Mouse (Mus musculus): ENCODE data around the gene Gm5901. TPM values are rescaled to one million over a fixed set of nuclear protein-coding genes. Genes with fewer than 3 reads are reported as not detected.
"Not testable (repeated sequence)": the region's sequence is repeated elsewhere in the genome, so short reads cannot be mapped to it uniquely, and the experiment has no call there.

Gm5901 gene
- 0.08 TPM in 1 of 2 replicates, not detected in the other for polyA plus RNA-seq (2012; rRNA removed)

GRCm38 (mm10) chr7:105374866-105375265 lies at the start of gene Gm5901:
Gm5901 (plus strand) TSS chr7:105375038.
- no peaks in the 10 kb centered on the region for H3K27me3 ChIP-seq (ENCODE audit: control insufficient read depth, insufficient read depth, low read length)
- no peak within 1 kb of the TSS for H3K4me3 ChIP-seq (ENCODE audit: control insufficient read depth, insufficient read depth, low read length)
- peaks cover 5% of the 10 kb centered on the region; the same call in 1 of the 2 replicates for H3K36me3 ChIP-seq (ENCODE audit: control insufficient read depth, insufficient read depth, low read length)
- H3K27ac ChIP-seq (ENCODE audit: control insufficient read depth, insufficient read depth, low read length), result no peak within 1 kb of the TSS
- no peak for DNase-seq
- no peak for TF ChIP-seq POLR2A (IDR thresholded peaks at IDR 0.05; ENCODE audit: control insufficient read depth, extremely low read depth, insufficient read depth, low read length, poor library complexity)
- TF ChIP-seq CTCF (IDR thresholded peaks at IDR 0.05; ENCODE audit: borderline replicate concordance, control insufficient read depth, extremely low read depth, insufficient read depth, low read length, poor library complexity), result no peak
- H3K4me1 ChIP-seq (replicated peaks; ENCODE audit: control insufficient read depth, insufficient read depth, low read length), result no peaks in the 10 kb centered on the region
- 80% methylated on average over 1 of the region's 1 CpGs for WGBS

GRCm38 (mm10) chr7:105325302-105325701 lies 49.5 kb upstream of the Gm5901 start:
- WGBS, result 79% methylated on average over 2 of the region's 2 CpGs
- TF ChIP-seq CTCF (IDR thresholded peaks at IDR 0.05; ENCODE audit: borderline replicate concordance, control insufficient read depth, extremely low read depth, insufficient read depth, low read length, poor library complexity), result no peak
- no peak for TF ChIP-seq POLR2A (IDR thresholded peaks at IDR 0.05; ENCODE audit: control insufficient read depth, extremely low read depth, insufficient read depth, low read length, poor library complexity)
- Histone ChIP-seq H3K27ac (ENCODE audit: control insufficient read depth, insufficient read depth, low read length) (no peak overlapping the region), H3K27me3 (ENCODE audit: control insufficient read depth, insufficient read depth, low read length) (no peaks in the 10 kb centered on the region), H3K4me1 (replicated peaks; ENCODE audit: control insufficient read depth, insufficient read depth, low read length) (no peaks in the 10 kb centered on the region), H3K4me3 (ENCODE audit: control insufficient read depth, insufficient read depth, low read length) (no peak overlapping the region), H3K36me3 (ENCODE audit: control insufficient read depth, insufficient read depth, low read length) (no peaks in the 10 kb centered on the region)
- no peak for DNase-seq

GRCm38 (mm10) chr7:105334004-105334403 lies 40.8 kb upstream of the Gm5901 start, which contains the start of gene Olfr690:
Olfr690 (minus strand) TSS chr7:105334104.
- H3K4me1 ChIP-seq (replicated peaks; ENCODE audit: control insufficient read depth, insufficient read depth, low read length), result no peaks in the 10 kb centered on the region
- 81% methylated on average over 1 of the region's 1 CpGs for WGBS

GRCm38 (mm10) chr7:105342170-105342569 lies 32.7 kb upstream of the Gm5901 start, which contains the start of gene Olfr691:
Olfr691 (minus strand) TSS chr7:105342270.
- Histone ChIP-seq H3K4me1 (replicated peaks; ENCODE audit: control insufficient read depth, insufficient read depth, low read length) (no peaks in the 10 kb centered on the region), H3K27ac (ENCODE audit: control insufficient read depth, insufficient read depth, low read length) (no peak within 1 kb of the TSS), H3K36me3 (ENCODE audit: control insufficient read depth, insufficient read depth, low read length) (no peaks in the 10 kb centered on the region), H3K27me3 (ENCODE audit: control insufficient read depth, insufficient read depth, low read length) (no peaks in the 10 kb centered on the region), H3K4me3 (ENCODE audit: control insufficient read depth, insufficient read depth, low read length) (no peak within 1 kb of the TSS)
- 44% methylated on average over 1 of the region's 1 CpGs for WGBS
- no peak for DNase-seq
- TF ChIP-seq CTCF (IDR thresholded peaks at IDR 0.05; ENCODE audit: borderline replicate concordance, control insufficient read depth, extremely low read depth, insufficient read depth, low read length, poor library complexity) (no peak), POLR2A (IDR thresholded peaks at IDR 0.05; ENCODE audit: control insufficient read depth, extremely low read depth, insufficient read depth, low read length, poor library complexity) (no peak)

More at GRCm38 (mm10) chr7:105334004-105334403, 40.8 kb upstream of the Gm5901 start, which contains the start of gene Olfr690:
- Histone ChIP-seq H3K4me3 (ENCODE audit: control insufficient read depth, insufficient read depth, low read length) (no peak within 1 kb of the TSS), H3K27ac (ENCODE audit: control insufficient read depth, insufficient read depth, low read length) (no peak within 1 kb of the TSS), H3K27me3 (ENCODE audit: control insufficient read depth, insufficient read depth, low read length) (no peaks in the 10 kb centered on the region), H3K36me3 (ENCODE audit: control insufficient read depth, insufficient read depth, low read length) (no peaks in the 10 kb centered on the region)
- DNase-seq, result no peak
- TF ChIP-seq POLR2A (IDR thresholded peaks at IDR 0.05; ENCODE audit: control insufficient read depth, extremely low read depth, insufficient read depth, low read length, poor library complexity) (no peak), CTCF (IDR thresholded peaks at IDR 0.05; ENCODE audit: borderline replicate concordance, control insufficient read depth, extremely low read depth, insufficient read depth, low read length, poor library complexity) (no peak)

GRCm38 (mm10) chr7:105342752-105343151 lies 32.1 kb upstream of the Gm5901 start:
- Histone ChIP-seq H3K4me3 (ENCODE audit: control insufficient read depth, insufficient read depth, low read length) (no peak overlapping the region), H3K4me1 (replicated peaks; ENCODE audit: control insufficient read depth, insufficient read depth, low read length) (no peaks in the 10 kb centered on the region), H3K27ac (ENCODE audit: control insufficient read depth, insufficient read depth, low read length) (no peak overlapping the region), H3K36me3 (ENCODE audit: control insufficient read depth, insufficient read depth, low read length) (no peaks in the 10 kb centered on the region), H3K27me3 (ENCODE audit: control insufficient read depth, insufficient read depth, low read length) (no peaks in the 10 kb centered on the region)
- no peak for TF ChIP-seq CTCF (IDR thresholded peaks at IDR 0.05; ENCODE audit: borderline replicate concordance, control insufficient read depth, extremely low read depth, insufficient read depth, low read length, poor library complexity)
- no peak for TF ChIP-seq POLR2A (IDR thresholded peaks at IDR 0.05; ENCODE audit: control insufficient read depth, extremely low read depth, insufficient read depth, low read length, poor library complexity)
- WGBS, result 84% methylated on average over 2 of the region's 2 CpGs
- DNase-seq, result no peak

GRCm38 (mm10) chr7:105356064-105356463 lies 18.8 kb upstream of the Gm5901 start:
- H3K4me1 ChIP-seq (replicated peaks; ENCODE audit: control insufficient read depth, insufficient read depth, low read length); H3K36me3 ChIP-seq (ENCODE audit: control insufficient read depth, insufficient read depth, low read length); H3K27me3 ChIP-seq (ENCODE audit: control insufficient read depth, insufficient read depth, low read length); DNase-seq; H3K4me3 ChIP-seq (ENCODE audit: control insufficient read depth, insufficient read depth, low read length); H3K27ac ChIP-seq (ENCODE audit: control insufficient read depth, insufficient read depth, low read length): not testable (repeated sequence)
- no CpG with 5 or more reads among the region's 5 CpGs for WGBS

- H3K36me3 ChIP-seq (ENCODE audit: control insufficient read depth, insufficient read depth, low read length); H3K27me3 ChIP-seq (ENCODE audit: control insufficient read depth, insufficient read depth, low read length); H3K4me1 ChIP-seq (replicated peaks; ENCODE audit: control insufficient read depth, insufficient read depth, low read length); H3K4me3 ChIP-seq (ENCODE audit: control insufficient read depth, insufficient read depth, low read length); H3K27ac ChIP-seq (ENCODE audit: control insufficient read depth, insufficient read depth, low read length); DNase-seq: not testable (repeated sequence)
- 98% methylated on average over 1 of the region's 2 CpGs for WGBS
These were observed 18.4 kb upstream of the Gm5901 start for GRCm38 (mm10) chr7:105356487-105356886.

Data from thymus, adult 2 months (tissue).